Comparison of ENCODE assay signal across 9 mouse cellular contexts in the genomic region with DNA sequence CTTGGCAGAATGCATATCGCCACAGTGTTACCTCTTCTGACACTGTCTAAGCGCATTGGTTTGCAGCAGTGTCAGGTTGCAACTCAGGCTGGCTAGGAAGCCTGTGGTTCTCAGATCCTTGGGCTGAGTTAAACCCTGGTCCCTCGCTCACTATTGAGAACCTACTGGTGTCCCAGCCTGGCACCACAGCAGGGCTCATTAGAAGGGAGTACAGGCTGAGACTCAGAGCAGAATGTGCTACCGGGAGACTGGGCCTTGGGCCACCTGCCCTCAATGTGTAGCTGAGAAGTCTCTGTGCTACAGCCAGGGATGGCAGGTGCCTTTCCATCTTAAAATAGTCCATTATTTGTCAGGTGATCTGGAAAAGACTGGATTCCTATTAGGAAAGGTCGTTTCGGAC. TPM values are rescaled to one million over a fixed set of nuclear protein-coding genes. Genes with fewer than 3 reads are reported as not detected.
A peak's percentile ranks its signal among the peaks of the same experiment; 100 is the strongest.
DNase-seq lines count a peak whose midpoint lies in the region; ATAC-seq and TF ChIP-seq lines count a peak whose summit lies in the region.
"Had no signal": no experiment of that assay in that cellular context is flagged by ENCODE, and none has a peak within 500 bp of the region (broad histone marks: within the 10 kb centered on the region; RNA-seq: fewer than 3 reads in every experiment).

No protein-coding gene starts in this region.

- H3K27ac ChIP-seq in hindbrain, embryonic 13.5 days = peak overlapping the region; percentile 48; the same call in 1 of the 2 replicates
- H3K27ac ChIP-seq in olfactory bulb, adult 2 months (ENCODE audit: insufficient read depth, low read depth, low read length) = peak overlapping the region; percentile 73; the same call in 1 of the 2 replicates

- H3K4me3 ChIP-seq in hindbrain, embryonic 13.5 days = no peak overlapping the region
- no peak overlapping the region for H3K4me3 ChIP-seq in olfactory bulb, adult 2 months (ENCODE audit: insufficient read depth, low read depth, low read length)

- H3K4me2 ChIP-seq in hindbrain, embryonic 13.5 days = no peak overlapping the region

- no peaks in the 10 kb centered on the region for H3K36me3 ChIP-seq in hindbrain, embryonic 13.5 days

- TF ChIP-seq CTCF in olfactory bulb, adult 2 months (IDR thresholded peaks at IDR 0.05; ENCODE audit: insufficient read depth, low read depth, low read length) = no peak

- ATAC-seq in cerebellum, adult (ENCODE audit: insufficient number of reproducible peaks, low FRiP score, low TSS enrichment) = peak; percentile 97
- ATAC-seq in hindbrain, embryonic 13.5 days (ENCODE audit: low FRiP score) = no peak
- ATAC-seq in erythroid progenitor cell, adult 5-6 weeks (replicated peaks; ENCODE audit: low FRiP score, poor library complexity, severe bottlenecking) = no peak

- H3K27me3 ChIP-seq in hindbrain, embryonic 13.5 days = no peaks in the 10 kb centered on the region

- no peak overlapping the region for H3K9ac ChIP-seq in hindbrain, embryonic 13.5 days

- no peaks in the 10 kb centered on the region for H3K9me3 ChIP-seq in hindbrain, embryonic 13.5 days

- no peak for TF ChIP-seq POLR2A in olfactory bulb, adult 2 months (IDR thresholded peaks at IDR 0.05; ENCODE audit: insufficient read depth, low read depth, low read length)

- WGBS in hindbrain, embryonic 13.5 days = 61% methylated on average over 6 of the region's 6 CpGs
- WGBS in olfactory bulb, adult 2 months = 68% methylated on average over 6 of the region's 6 CpGs

- H3K4me1 ChIP-seq in hindbrain, embryonic 13.5 days (replicated peaks) = peaks cover 60% of the 10 kb centered on the region
- peaks cover 9% of the 10 kb centered on the region; the same call in 1 of the 2 replicates for H3K4me1 ChIP-seq in olfactory bulb, adult 2 months (ENCODE audit: control insufficient read depth, insufficient read depth, low read length)

- no peak for DNase-seq in cerebellum, postnatal 4 days (ENCODE audit: low spot score in 2 of 2)
- DNase-seq in right cerebral cortex, adult 18-20 months = peak; percentile 37
- no peak for DNase-seq in right cerebral cortex, postnatal 25 days
- no peak for DNase-seq in adipocyte (ENCODE audit: low spot score)
- DNase-seq: spleen, adult 18-20 months had no signal

RNA-seq across cellular contexts. Expression of gene Dock4, which starts 18.5 kb away (rescaled TPM):
- polyA plus RNA-seq in hindbrain, embryonic 13.5 days (2015; fragmentation: Nextera tagmentation; extraction: Ambion mirVana) = 40.5 and 43.4 TPM in 2 replicates
- polyA plus RNA-seq in olfactory bulb, adult 2 months (2012; ENCODE audit: insufficient read depth, insufficient read length, low replicate concordance, missing spikeins) = not detected in 2 replicates
- 0.42 and 3.6 TPM in 2 replicates for total RNA-seq in erythroid progenitor cell, adult 5-6 weeks (2015; ENCODE audit: low replicate concordance)
- 1.5 TPM in 1 of 2 replicates, not detected in the other for total RNA-seq in erythroid progenitor cell, adult 5-6 weeks (2017; ENCODE audit: low replicate concordance)

RNA-seq across cellular contexts. Expression of gene Zfp277, which starts 18.6 kb away (rescaled TPM):
- 29.9 TPM in 2 replicates for polyA plus RNA-seq in hindbrain, embryonic 13.5 days (2015; fragmentation: Nextera tagmentation; extraction: Ambion mirVana)
- polyA plus RNA-seq in olfactory bulb, adult 2 months (2012; ENCODE audit: insufficient read depth, insufficient read length, low replicate concordance, missing spikeins) = not detected in 2 replicates
- 2.9 and 8.6 TPM in 2 replicates for total RNA-seq in erythroid progenitor cell, adult 5-6 weeks (2015; ENCODE audit: low replicate concordance)
- 5.4 and 5.9 TPM in 2 replicates for total RNA-seq in erythroid progenitor cell, adult 5-6 weeks (2017; ENCODE audit: low replicate concordance)

Comparison
In these comparisons a context has a peak if more than half of its experiments do, and no peak if none do; other contexts are left out.
1. RNA of gene Zfp277, which starts 18.6 kb away (polyA plus RNA-seq): 29.9 TPM in hindbrain, embryonic 13.5 days; not detected in olfactory bulb, adult 2 months; every median in the first group is over 10 times any median in the second.